Mouse (Mus musculus): Measurements from ENCODE around the gene Mtrf1.
"Not testable (repeated sequence)": the region's sequence is repeated elsewhere in the genome, so short reads cannot be mapped to it uniquely, and the experiment has no call there.

The Mtrf1 gene

GRCm38 (mm10) chr14:79397321-79398122 lies at the start of gene Mtrf1:
Gene Mtrf1 (plus strand): TSS chr14:79397772.
- DNase-seq = peak; percentile 70 to 73

- DNase-seq = no peak
These were observed 39.5 kb upstream of the Mtrf1 start for GRCm38 (mm10) chr14:79358055-79358454.

GRCm38 (mm10) chr14:79377041-79377440 lies 20.5 kb upstream of the Mtrf1 start:
- no peak for DNase-seq

- DNase-seq = no peak
These were observed 14.5 kb upstream of the Mtrf1 start for GRCm38 (mm10) chr14:79383120-79383519.

- no peak for DNase-seq
These were observed 9.3 kb upstream of the Mtrf1 start for GRCm38 (mm10) chr14:79388304-79388703.

GRCm38 (mm10) chr14:79389438-79390264 lies 7.9 kb upstream of the Mtrf1 start:
- DNase-seq = no peak

- peak; percentile 96 to 97 for DNase-seq
These were observed 7.2 kb upstream of the Mtrf1 start, which contains the start of gene Naa16 for GRCm38 (mm10) chr14:79390265-79390926. Gene Naa16 (minus strand): TSS chr14:79390778.

GRCm38 (mm10) chr14:79393289-79393688 lies 4.3 kb upstream of the Mtrf1 start:
- no peak for DNase-seq

GRCm38 (mm10) chr14:79394564-79394963 lies 3.0 kb upstream of the Mtrf1 start:
- DNase-seq = peak; percentile 65 to 73

- DNase-seq = no peak
These were observed 10.1 kb downstream of the Mtrf1 start for GRCm38 (mm10) chr14:79407641-79408040.

- DNase-seq = no peak
These were observed 11.8 kb downstream of the Mtrf1 start for GRCm38 (mm10) chr14:79409278-79409830.

- no peak for DNase-seq
These were observed 13.1 kb downstream of the Mtrf1 start for GRCm38 (mm10) chr14:79410662-79411061.

GRCm38 (mm10) chr14:79413121-79413520 lies 15.5 kb downstream of the Mtrf1 start:
- no peak for DNase-seq

- DNase-seq = no peak
These were observed 22.6 kb downstream of the Mtrf1 start for GRCm38 (mm10) chr14:79420083-79420685.

- peak; percentile 92 to 94 for DNase-seq
These were observed 28.6 kb downstream of the Mtrf1 start, which contains the start of gene Kbtbd7 for GRCm38 (mm10) chr14:79425979-79426729. Gene Kbtbd7 (plus strand): TSS chr14:79426511.

GRCm38 (mm10) chr14:79426730-79427365 lies 29.3 kb downstream of the Mtrf1 start:
- DNase-seq = not testable (repeated sequence)

GRCm38 (mm10) chr14:79434068-79434467 lies 36.5 kb downstream of the Mtrf1 start:
- no peak for DNase-seq

- no peak for DNase-seq
These were observed 43.1 kb downstream of the Mtrf1 start for GRCm38 (mm10) chr14:79440655-79441054.

- DNase-seq = no peak
These were observed 43.9 kb downstream of the Mtrf1 start for GRCm38 (mm10) chr14:79441441-79441840.

GRCm38 (mm10) chr14:79444601-79445000 lies 47.0 kb downstream of the Mtrf1 start:
- no peak for DNase-seq

GRCm38 (mm10) chr14:79445055-79445620 lies 47.6 kb downstream of the Mtrf1 start:
- no peak for DNase-seq
